Mouse (Mus musculus) limb, embryonic 12.5 days (tissue): ENCODE results near the gene Nr1i3. TPM values are rescaled to one million over a fixed set of nuclear protein-coding genes. Genes with fewer than 3 reads are reported as not detected.

ENCODE experiments used
- ATAC-seq: fragments of 200-750 bp; cut with Nextera tagmentation; 2 replicates; pipeline ENCODE4 v1.8.0; 2017; ENCODE audit warnings: low read depth, moderate TSS enrichment; ENCODE audit not compliant: insufficient number of reproducible peaks, insufficient read depth, low FRiP score, low TSS enrichment
- H3K27ac ChIP-seq: fragments of 300-500 bp; sonication (generic); 2 replicates; pipeline ENCODE4 v1.5.1; 2016; ENCODE audit warnings: mild to moderate bottlenecking, moderate library complexity
- H3K27me3 ChIP-seq: fragments of 300-500 bp; sonication (generic); 2 replicates; pipeline ENCODE4 v1.6.1; 2016; ENCODE audit warnings: mild to moderate bottlenecking, moderate library complexity
- H3K36me3 ChIP-seq: fragments of 300-500 bp; sonication (generic); 2 replicates; pipeline ENCODE4 v1.6.1; 2016; ENCODE audit warnings: mild to moderate bottlenecking, moderate library complexity
- H3K4me1 ChIP-seq: fragments of 300-500 bp; sonication (generic); replicated peaks from 2 replicates; pipeline ENCODE4 v1.6.1; 2016
- H3K4me2 ChIP-seq: fragments of 300-500 bp; sonication (generic); 2 replicates; pipeline ENCODE4 v1.6.1; 2016; ENCODE audit warnings: mild to moderate bottlenecking, moderate library complexity
- H3K4me3 ChIP-seq: fragments of 300-500 bp; sonication (generic); replicated peaks from 2 replicates; pipeline ENCODE4 v1.5.1; 2016; ENCODE audit warnings: mild to moderate bottlenecking
- H3K9ac ChIP-seq: fragments of 300-500 bp; sonication (generic); replicated peaks from 2 replicates; pipeline ENCODE4 v1.6.1; 2016; ENCODE audit warnings: mild to moderate bottlenecking, moderate library complexity
- H3K9me3 ChIP-seq: fragments of 300-500 bp; sonication (generic); 2 replicates; pipeline ENCODE4 v1.6.1; 2016; ENCODE audit warnings: mild to moderate bottlenecking, moderate library complexity
- WGBS: fragments of 180-500 bp; shearing (Covaris S2); methylation state at CpG from one replicate; pipeline ENCODE4 v1.1.7; 2016; 5-methylcytosine and 5-hydroxymethylcytosine counted together
- polyA plus RNA-seq: library from polyadenylated mRNA; unstranded; fragments of >200 nt; fragmentation: Nextera tagmentation; extraction: Ambion mirVana; gene quantifications from 2 replicates; pipeline ENCODE4 v1.2.1, GENCODE M21; 2016

Gene Nr1i3
- 0.17 and 0.43 TPM in 2 replicates for polyA plus RNA-seq

DNA sequence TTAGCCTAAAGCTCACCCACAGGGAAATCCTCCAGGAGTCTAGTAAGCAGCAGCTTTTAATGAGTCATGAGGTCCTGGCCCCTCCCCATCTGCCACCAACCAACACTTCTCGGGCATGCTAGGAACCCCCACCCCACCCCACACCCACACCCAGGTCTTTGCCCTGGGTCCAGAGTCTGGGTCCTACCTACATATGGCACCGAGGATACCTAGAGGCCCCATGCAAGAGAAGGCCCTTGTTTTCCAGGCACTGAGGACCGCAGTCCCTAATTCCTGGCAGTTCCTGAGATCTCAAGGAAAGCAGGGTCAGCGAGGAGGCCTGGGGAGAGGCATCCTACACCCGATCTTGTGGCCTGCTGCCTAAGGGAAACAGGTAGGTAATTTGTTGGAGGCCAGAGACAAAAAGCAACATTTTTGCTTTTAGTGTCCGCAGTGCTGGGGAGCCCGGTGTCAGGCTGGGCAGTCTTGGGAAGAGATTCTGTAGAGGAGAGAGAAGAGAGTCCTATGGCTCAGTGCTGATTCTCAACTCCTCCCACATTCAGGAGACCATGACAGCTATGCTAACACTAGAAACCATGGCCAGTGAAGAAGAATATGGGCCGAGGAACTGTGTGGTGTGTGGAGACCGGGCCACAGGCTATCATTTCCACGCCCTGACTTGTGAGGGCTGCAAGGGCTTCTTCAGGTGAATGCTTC lies at the start of gene Nr1i3:
Gene Nr1i3, plus strand, starts transcription at position 170 of the 696 bp plus-strand sequence.
- no peaks in the 10 kb centered on the region for H3K9me3 ChIP-seq
- no peak within 1 kb of the TSS for H3K27ac ChIP-seq
- no peak within 1 kb of the TSS for H3K4me2 ChIP-seq
- H3K27me3 ChIP-seq, result peaks cover 13% of the 10 kb centered on the region; the same call in 1 of the 2 replicates
- H3K4me1 ChIP-seq, result no peaks in the 10 kb centered on the region
- H3K9ac ChIP-seq, result no peak within 1 kb of the TSS
- ATAC-seq, result no peak
- H3K4me3 ChIP-seq, result no peak within 1 kb of the TSS
- WGBS, result 71% methylated on average over 10 of the region's 10 CpGs
- peaks cover 11% of the 10 kb centered on the region; the same call in 1 of the 2 replicates for H3K36me3 ChIP-seq

DNA sequence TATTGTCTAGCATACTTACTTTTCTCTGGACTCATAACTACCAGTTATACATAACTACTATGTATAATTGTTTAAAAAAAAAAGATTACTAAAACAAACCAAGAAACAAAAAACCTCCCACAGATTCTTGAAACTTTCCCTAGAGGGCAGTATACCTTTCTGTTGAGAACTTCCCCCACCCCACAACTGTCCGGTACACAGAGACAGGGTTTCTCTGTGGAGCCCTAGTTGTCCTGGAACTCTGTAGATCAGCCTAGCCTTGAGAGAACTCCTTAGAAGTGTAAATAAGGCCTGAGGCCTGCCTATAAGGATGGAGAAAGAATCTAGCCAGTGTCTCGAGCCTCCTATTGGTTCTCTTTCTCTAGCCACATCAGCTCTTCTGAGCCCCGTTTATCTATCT lies 49.5 kb upstream of the Nr1i3 start:
- Histone ChIP-seq H3K9me3 (no peaks in the 10 kb centered on the region), H3K27me3 (peaks cover 23% of the 10 kb centered on the region), H3K36me3 (no peaks in the 10 kb centered on the region), H3K27ac (no peak overlapping the region), H3K4me2 (no peak overlapping the region), H3K4me3 (no peak overlapping the region), H3K4me1 (peaks cover 8% of the 10 kb centered on the region), H3K9ac (no peak overlapping the region)
- ATAC-seq, result no peak
- WGBS, result 45% methylated on average over 3 of the region's 3 CpGs

DNA sequence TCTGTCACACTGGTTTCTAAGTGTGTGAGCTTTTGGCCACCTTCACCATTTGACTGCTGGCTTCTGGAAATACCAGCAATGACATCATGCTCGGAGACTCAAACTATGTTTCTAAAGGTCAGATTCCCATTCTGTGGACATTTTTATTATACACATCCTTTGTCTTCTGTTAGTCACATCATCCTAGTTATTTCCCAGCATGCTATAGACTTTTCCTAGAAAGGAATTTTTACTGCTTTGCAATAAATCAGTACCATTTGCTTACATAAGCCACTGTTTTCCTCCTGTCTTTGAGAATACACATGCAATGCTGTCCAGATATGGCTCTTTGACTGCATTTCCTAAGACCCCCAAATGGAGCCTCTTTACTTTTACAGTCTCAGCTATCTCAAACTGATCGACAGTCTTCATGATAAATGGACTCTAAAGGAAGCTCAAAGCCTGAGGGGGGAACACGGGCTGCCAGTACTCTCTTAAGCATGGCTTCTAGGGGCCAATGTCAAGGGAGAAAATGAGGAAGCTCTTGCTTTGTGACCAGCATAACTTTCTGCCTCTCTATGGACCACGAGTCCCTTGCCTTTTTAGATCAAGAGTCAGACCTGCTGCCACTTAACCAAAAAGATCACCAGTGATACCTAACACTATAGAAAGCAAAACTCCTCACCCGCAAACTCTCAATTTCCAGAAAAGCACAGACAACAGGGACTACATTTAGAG lies 48.0 kb upstream of the Nr1i3 start:
- peaks cover 7% of the 10 kb centered on the region for H3K27me3 ChIP-seq
- no peak overlapping the region for H3K9ac ChIP-seq
- no peaks in the 10 kb centered on the region for H3K4me1 ChIP-seq
- WGBS, result 64% methylated on average over 5 of the region's 5 CpGs
- no peak for ATAC-seq
- no peaks in the 10 kb centered on the region for H3K9me3 ChIP-seq
- H3K36me3 ChIP-seq, result no peaks in the 10 kb centered on the region
- no peak overlapping the region for H3K4me2 ChIP-seq
- H3K4me3 ChIP-seq, result no peak overlapping the region
- H3K27ac ChIP-seq, result no peak overlapping the region

DNA sequence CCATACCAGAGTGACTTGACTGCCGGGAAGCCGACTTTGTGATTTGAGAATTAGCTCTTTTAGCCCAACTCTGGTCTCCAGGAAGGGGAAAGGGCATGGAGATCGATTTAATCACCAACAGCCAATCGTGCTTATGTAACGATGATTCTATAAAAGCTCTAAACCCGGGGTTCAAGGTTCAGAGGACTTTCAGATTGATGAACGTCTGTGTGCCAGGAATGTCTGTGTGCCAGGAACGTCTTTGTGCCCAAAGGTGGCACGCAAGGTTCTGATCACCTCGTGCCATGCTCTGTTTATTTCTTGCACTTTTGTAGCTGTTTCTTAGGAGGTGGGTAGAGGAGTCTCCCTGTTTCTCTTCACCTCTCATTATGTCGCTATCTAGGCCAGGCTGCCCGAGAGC lies 44.9 kb upstream of the Nr1i3 start:
- H3K27ac ChIP-seq, result no peak overlapping the region
- H3K4me2 ChIP-seq, result no peak overlapping the region
- no peaks in the 10 kb centered on the region for H3K36me3 ChIP-seq
- no peaks in the 10 kb centered on the region for H3K4me1 ChIP-seq
- no peak overlapping the region for H3K4me3 ChIP-seq
- H3K9ac ChIP-seq, result no peak overlapping the region
- ATAC-seq, result no peak
- peaks cover 4% of the 10 kb centered on the region for H3K27me3 ChIP-seq
- no peaks in the 10 kb centered on the region for H3K9me3 ChIP-seq
- WGBS, result 85% methylated on average over 12 of the region's 12 CpGs

DNA sequence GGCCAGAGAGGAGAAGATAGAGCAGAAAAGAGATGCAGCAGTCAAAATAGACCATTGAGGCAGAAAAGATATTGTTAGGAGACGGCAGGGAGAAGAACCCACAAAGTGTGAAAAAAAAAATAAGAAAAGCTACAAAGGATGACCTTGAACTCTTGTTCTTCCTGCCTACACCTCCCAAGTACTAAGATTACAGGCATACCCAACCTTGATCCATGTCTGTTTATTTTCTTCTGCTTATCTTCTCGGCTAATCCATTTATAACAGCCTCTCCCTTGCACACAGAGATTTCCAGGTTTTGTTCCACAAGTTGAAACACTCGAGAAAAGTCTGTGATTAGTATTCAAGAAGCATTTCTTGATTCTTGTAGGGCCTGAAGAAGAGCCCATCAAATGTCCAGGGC lies 43.9 kb upstream of the Nr1i3 start:
- ATAC-seq, result no peak

DNA sequence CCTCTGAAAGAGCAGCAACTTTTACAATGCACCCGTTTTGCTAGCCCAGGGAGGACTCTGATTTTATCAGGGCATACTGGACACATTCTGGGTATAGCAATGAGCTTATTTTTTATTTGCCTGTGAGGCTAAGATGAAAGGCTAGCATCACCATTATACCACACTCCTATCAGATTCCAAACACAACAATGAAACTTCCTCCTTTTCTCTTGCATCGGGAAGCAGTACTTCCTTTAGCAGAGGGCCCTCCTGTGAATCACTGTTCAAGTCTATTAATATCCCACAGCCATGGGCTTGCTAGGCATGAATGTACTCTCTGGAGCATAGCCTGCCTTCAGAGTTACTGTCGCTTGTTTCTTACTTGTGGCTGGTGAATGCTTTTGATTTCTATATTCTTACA lies 42.6 kb upstream of the Nr1i3 start:
- Histone ChIP-seq H3K27ac (no peak overlapping the region), H3K36me3 (no peaks in the 10 kb centered on the region), H3K4me1 (no peaks in the 10 kb centered on the region), H3K4me3 (no peak overlapping the region), H3K9ac (no peak overlapping the region), H3K27me3 (peaks cover 4% of the 10 kb centered on the region), H3K9me3 (no peaks in the 10 kb centered on the region), H3K4me2 (no peak overlapping the region)
- WGBS, result 64% methylated on average over 3 of the region's 3 CpGs
- ATAC-seq, result no peak

More for the DNA sequence above, 43.9 kb upstream of the Nr1i3 start:
- no peak overlapping the region for H3K4me2 ChIP-seq
- H3K9ac ChIP-seq, result no peak overlapping the region
- H3K4me1 ChIP-seq, result no peaks in the 10 kb centered on the region
- H3K27ac ChIP-seq, result no peak overlapping the region
- no peaks in the 10 kb centered on the region for H3K9me3 ChIP-seq
- peaks cover 4% of the 10 kb centered on the region for H3K27me3 ChIP-seq
- 65% methylated on average over 3 of the region's 3 CpGs for WGBS
- no peak overlapping the region for H3K4me3 ChIP-seq
- H3K36me3 ChIP-seq, result no peaks in the 10 kb centered on the region

DNA sequence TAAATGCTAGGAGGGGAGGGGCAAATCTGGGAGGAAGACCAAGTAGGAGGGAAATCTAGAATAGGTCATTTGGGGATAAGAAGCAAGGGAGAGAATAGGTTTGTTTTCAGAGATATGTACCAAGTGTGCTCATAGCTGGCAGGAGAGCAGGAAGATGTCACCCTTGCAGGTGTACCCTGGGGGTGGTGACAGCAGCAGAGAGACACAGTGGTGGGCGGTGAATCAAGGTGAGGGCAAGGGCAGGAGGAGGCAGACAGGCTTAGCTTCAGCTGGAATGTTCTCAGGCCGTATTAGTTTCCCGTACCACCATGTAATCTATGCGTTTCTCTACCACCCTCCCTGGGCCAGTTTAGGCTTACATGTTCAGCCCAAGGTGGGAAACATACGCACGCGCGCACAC lies 41.0 kb upstream of the Nr1i3 start:
- H3K27me3 ChIP-seq, result peaks cover 4% of the 10 kb centered on the region
- no peaks in the 10 kb centered on the region for H3K36me3 ChIP-seq
- no peak overlapping the region for H3K27ac ChIP-seq
- H3K4me2 ChIP-seq, result no peak overlapping the region
- 95% methylated on average over 8 of the region's 8 CpGs for WGBS
- H3K9me3 ChIP-seq, result no peaks in the 10 kb centered on the region
- no peak for ATAC-seq
- H3K4me1 ChIP-seq, result no peaks in the 10 kb centered on the region
- no peak overlapping the region for H3K4me3 ChIP-seq
- H3K9ac ChIP-seq, result no peak overlapping the region

DNA sequence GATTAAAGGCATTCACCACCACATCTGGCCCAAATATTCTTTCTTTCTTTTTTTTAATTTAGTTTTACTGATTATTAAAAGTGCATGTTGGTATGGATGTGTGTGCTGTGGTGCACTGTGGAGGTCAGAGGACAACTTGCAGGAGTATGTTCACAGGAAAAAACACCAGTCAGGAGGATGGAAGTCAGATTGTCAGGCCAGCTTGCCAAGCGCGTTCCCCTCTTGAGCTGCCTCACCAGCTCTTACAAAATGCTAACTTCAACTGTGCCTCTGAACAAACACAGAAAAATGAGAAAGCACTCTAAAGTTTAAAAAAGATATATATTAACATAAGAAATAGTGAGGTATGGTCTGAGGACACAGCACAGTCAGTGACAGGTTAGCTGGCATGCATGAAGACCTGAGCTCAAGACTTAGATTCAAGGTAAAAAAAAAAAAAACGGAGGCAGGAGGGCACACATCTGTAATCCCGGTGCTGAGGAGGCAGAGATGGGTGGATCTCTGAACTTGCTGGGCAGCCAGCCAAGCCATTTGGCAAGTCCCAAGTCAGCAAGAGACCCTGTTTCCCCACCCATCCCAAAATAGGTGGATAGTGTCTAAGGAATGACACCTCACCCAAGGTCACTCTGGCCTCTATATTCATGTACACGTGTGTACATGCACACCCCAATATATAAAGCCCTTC lies 34.1 kb upstream of the Nr1i3 start:
- H3K27ac ChIP-seq, result no peak overlapping the region
- H3K9me3 ChIP-seq, result no peaks in the 10 kb centered on the region
- no peak overlapping the region for H3K4me3 ChIP-seq
- no peaks in the 10 kb centered on the region for H3K27me3 ChIP-seq
- 76% methylated on average over 5 of the region's 5 CpGs for WGBS
- H3K9ac ChIP-seq, result no peak overlapping the region
- no peaks in the 10 kb centered on the region for H3K36me3 ChIP-seq
- H3K4me2 ChIP-seq, result no peak overlapping the region
- no peaks in the 10 kb centered on the region for H3K4me1 ChIP-seq
- ATAC-seq, result no peak

DNA sequence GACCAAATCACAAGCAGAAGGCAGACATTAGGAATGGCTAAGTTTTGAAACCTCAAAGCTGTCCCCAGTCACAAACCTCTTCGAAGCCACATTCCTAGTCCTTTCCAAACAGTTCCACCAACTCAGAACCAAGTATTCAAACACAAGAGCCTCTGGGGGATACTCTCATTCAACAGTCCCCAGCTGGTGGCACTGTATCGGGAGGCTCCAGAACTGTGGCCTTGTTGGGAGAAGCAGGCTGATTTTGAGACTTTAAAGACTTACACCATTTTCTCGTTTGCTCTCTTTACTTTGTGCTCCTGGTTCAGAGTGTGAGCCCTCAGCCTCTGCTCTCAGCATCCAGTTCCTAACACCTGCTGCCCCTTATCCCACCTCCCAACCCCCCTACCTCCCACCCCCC lies 30.7 kb upstream of the Nr1i3 start:
- ATAC-seq, result no peak
- no peak overlapping the region for H3K4me2 ChIP-seq
- WGBS, result 76% methylated on average over 3 of the region's 3 CpGs
- H3K36me3 ChIP-seq, result no peaks in the 10 kb centered on the region
- no peak overlapping the region for H3K4me3 ChIP-seq
- H3K27ac ChIP-seq, result no peak overlapping the region
- no peak overlapping the region for H3K9ac ChIP-seq
- peaks cover 6% of the 10 kb centered on the region for H3K4me1 ChIP-seq
- no peaks in the 10 kb centered on the region for H3K9me3 ChIP-seq
- H3K27me3 ChIP-seq, result no peaks in the 10 kb centered on the region

DNA sequence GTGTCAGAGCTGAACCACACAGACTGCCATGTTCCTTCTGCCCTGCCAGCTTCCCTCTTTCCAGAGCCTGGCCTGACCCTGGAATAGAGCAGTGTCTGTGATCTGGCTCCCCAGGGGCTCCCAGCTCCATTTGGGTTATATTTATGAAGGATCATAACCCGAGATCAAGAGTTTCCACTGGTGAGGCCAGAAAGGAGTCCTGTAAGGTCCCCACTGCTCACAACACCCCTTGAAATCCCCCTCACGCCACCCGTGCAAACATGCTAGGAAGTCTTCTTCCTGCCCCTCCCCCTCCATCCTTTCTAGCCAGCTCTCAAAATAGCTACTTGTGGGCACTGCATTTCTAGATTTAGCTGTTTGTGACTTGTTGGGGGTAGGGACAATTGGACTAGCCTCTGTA lies 30.1 kb upstream of the Nr1i3 start:
- H3K9ac ChIP-seq, result no peak overlapping the region
- H3K4me3 ChIP-seq, result no peak overlapping the region
- WGBS, result 66% methylated on average over 3 of the region's 3 CpGs
- ATAC-seq, result no peak
- H3K36me3 ChIP-seq, result no peaks in the 10 kb centered on the region
- no peaks in the 10 kb centered on the region for H3K9me3 ChIP-seq
- H3K27ac ChIP-seq, result no peak overlapping the region
- peaks cover 6% of the 10 kb centered on the region for H3K4me1 ChIP-seq
- H3K4me2 ChIP-seq, result no peak overlapping the region
- H3K27me3 ChIP-seq, result no peaks in the 10 kb centered on the region

DNA sequence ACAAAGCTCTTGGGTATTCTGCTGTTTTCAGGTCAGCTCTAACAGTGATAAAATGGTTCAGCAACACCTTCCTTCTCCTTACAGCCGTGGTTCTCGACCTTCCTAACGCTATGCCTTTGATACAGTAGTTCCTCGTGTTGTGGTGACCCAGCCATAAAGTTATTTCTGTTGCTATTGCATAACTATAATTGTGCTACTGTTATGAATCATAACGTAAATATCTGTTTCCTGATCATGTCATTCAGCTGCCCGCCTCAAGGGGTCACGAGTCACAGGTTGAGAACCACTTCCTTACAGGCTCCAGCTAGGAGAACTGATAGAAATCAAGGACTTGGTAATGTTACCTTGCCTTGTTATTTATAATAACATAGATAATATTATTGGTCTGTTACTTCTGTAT lies 29.5 kb upstream of the Nr1i3 start:
- no peaks in the 10 kb centered on the region for H3K9me3 ChIP-seq
- no peak for ATAC-seq
- H3K27ac ChIP-seq, result no peak overlapping the region
- WGBS, result 83% methylated on average over 7 of the region's 7 CpGs
- no peak overlapping the region for H3K4me2 ChIP-seq
- peaks cover 12% of the 10 kb centered on the region for H3K4me1 ChIP-seq
- H3K4me3 ChIP-seq, result no peak overlapping the region
- no peak overlapping the region for H3K9ac ChIP-seq
- no peaks in the 10 kb centered on the region for H3K36me3 ChIP-seq
- no peaks in the 10 kb centered on the region for H3K27me3 ChIP-seq
